Mouse (Mus musculus) heart, postnatal 0 days (tissue): Measurements from ENCODE around the gene Rassf2.

Source experiments
- CTCF ChIP-seq: IDR thresholded peaks from 2 replicates; pipeline ENCODE4 v1.5.1; 2016; ENCODE audit warnings: antibody characterized with exemption, control low read depth, low read depth
- EP300 ChIP-seq: IDR thresholded peaks from 2 replicates; pipeline ENCODE4 v1.6.1; 2016; ENCODE audit warnings: antibody characterized with exemption, low read depth

GRCm38 (mm10) chr2:132020991-132021541 lies 9.0 kb downstream of the Rassf2 start:
- TF ChIP-seq CTCF (no peak), EP300 (no peak)
